Mouse (Mus musculus) liver, embryonic 18 days (tissue): ENCODE measurements around the gene Bbs9. TPM values are rescaled to one million over a fixed set of nuclear protein-coding genes. Genes with fewer than 3 reads are reported as not detected.

Experiments
- polyA plus RNA-seq: library from polyadenylated mRNA; depleted of rRNA; stranded (reverse); fragments of >200 nt; gene quantifications from 2 replicates; pipeline ENCODE4 v1.2.3, GENCODE M21; 2012; rRNA removed

Bbs9 gene
- polyA plus RNA-seq: 2.6 and 3.0 TPM in 2 replicates

DNA sequence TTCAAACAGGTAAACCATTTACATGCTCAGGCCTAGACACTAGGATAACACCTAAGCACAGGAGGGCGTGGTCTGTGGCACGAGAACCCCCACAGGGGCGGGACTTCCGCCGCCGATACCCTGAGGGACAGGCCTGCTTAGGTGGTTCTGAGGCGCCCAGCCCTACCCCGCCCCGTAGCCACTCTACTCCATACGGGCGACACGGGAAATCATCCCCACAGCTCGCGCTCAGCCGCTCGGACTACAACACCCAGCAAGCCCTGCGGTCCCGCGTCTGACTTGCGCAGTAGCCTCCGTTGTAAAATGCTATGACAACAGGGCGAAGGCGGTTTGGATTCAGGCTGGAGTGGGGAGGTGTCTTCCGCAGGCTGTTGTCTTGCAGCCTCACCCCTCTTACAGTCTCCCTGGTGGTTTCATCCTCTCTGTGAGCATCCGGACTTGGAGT lies at the start of gene Bbs9:
TSS of gene Bbs9 (plus strand) at position 292 of the 445 bp plus-strand sequence.

DNA sequence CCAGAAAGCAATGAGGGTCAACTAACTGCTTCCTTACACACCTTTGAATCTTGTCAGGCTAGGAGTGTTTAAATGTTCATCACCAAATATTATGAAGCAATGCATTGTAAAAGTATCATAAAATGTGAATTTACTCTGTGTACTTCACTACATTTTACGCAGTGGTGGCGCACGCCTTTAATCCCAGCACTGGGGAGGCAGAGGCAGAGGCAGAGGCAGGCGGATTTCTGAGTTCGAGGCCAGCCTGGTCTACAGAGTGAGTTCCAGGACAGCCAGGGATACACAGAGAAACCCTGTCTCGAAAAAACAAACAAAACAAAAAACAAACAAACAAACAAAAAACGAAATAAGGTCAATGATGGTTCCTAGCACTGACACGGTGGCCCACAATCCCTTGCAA lies 21.5 kb upstream of the Bbs9 start, which contains the start of gene Gm17545:
TSS of gene Gm17545 (plus strand) at position 301 of the 400 bp plus-strand sequence.

DNA sequence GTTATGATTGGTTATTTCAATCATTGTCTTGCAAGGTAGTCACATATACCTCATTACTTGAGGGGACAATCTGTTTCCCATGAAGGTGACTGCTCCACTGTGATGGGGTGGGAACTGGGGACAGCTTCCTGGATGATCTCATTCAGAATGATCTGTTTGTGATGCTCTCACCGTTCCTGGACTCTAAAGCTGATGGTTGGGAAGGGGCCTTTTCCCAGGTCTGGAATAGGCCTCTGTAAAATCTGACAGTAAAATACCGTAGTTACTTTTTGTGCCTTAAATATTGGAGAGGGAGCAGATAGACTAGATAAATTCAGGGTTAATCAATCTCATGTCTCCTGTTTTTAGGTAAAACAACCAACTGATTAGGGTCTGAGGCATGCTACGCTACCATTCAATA lies 5.9 kb upstream of the Bbs9 start, which contains the start of gene Rp9:
TSS of gene Rp9 (minus strand) at position 101 of the 400 bp plus-strand sequence.

Other genes with a start within 250 kb of the Bbs9 start
- gene Zfp599, start 215.8 kb upstream of the Bbs9 start, polyA plus RNA-seq: 0.53 and 0.61 TPM in 2 replicates
- gene Zfp810, start 168.1 kb upstream of the Bbs9 start, polyA plus RNA-seq: 4.1 and 4.8 TPM in 2 replicates
- 9.3 and 11.3 TPM in 2 replicates for gene Anln, start 86.5 kb upstream of the Bbs9 start, polyA plus RNA-seq
- 0.94 TPM in 2 replicates for gene 9530077C05Rik, start 64.2 kb upstream of the Bbs9 start, polyA plus RNA-seq
- gene Gm17545, start 21.4 kb upstream of the Bbs9 start, polyA plus RNA-seq: not detected in 2 replicates
- gene Rp9, start 6.0 kb upstream of the Bbs9 start, polyA plus RNA-seq: 29.0 and 29.2 TPM in 2 replicates